Mouse (Mus musculus): ENCODE results near the gene Tax1bp3. TPM values are rescaled to one million over a fixed set of nuclear protein-coding genes. Genes with fewer than 3 reads are reported as not detected.

Gene Tax1bp3
- polyA plus RNA-seq, 2 experiments, result 10.8 to 25.8 TPM

- Histone ChIP-seq H3K9me3 (ENCODE audit: control insufficient read depth, low read length) (no peaks in the 10 kb centered on the region), H3K27me3 (ENCODE audit: control insufficient read depth, insufficient read depth, low read length) (no peaks in the 10 kb centered on the region), H3K27ac (no peak overlapping the region), H3K4me1 (replicated peaks; ENCODE audit: control insufficient read depth in 2 of 2, insufficient read depth in 2 of 2, low read length in 1 of 2) (no peaks in the 10 kb centered on the region), H3K9ac (replicated peaks) (no peak overlapping the region), H3K4me3 (ENCODE audit: insufficient read depth in 1 of 2, low read depth in 2 of 2, low read length in 2 of 2) (no peak overlapping the region), H3K36me3 (replicated peaks; ENCODE audit: control insufficient read depth, insufficient read depth, low read depth) (no peaks in the 10 kb centered on the region), H3K4me2 (ENCODE audit: low read depth) (no peak overlapping the region)
- DNase-seq (ENCODE audit: low read depth in 3 of 3, low spot score in 3 of 3), result no peak
- no peak for ATAC-seq (ENCODE audit: insufficient read depth)
- no peak for TF ChIP-seq CTCF (IDR thresholded peaks at IDR 0.05; ENCODE audit: low read depth)
- no peak for TF ChIP-seq EP300 (IDR thresholded peaks at IDR 0.05; ENCODE audit: low read depth)
- 45% methylated on average over 7 of the region's 7 CpGs for WGBS (ENCODE audit: insufficient replicate concordance)
These were observed 29.9 kb upstream of the Tax1bp3 start for GRCm38 (mm10) chr11:73146975-73147365.

GRCm38 (mm10) chr11:73148209-73148608, 28.7 kb upstream of the Tax1bp3 start:
- ATAC-seq (ENCODE audit: insufficient read depth) (no peak), DNase-seq (ENCODE audit: low read depth in 3 of 3, low spot score in 3 of 3) (no peak)
- no peak for TF ChIP-seq CTCF (IDR thresholded peaks at IDR 0.05; ENCODE audit: low read depth)
- no peak for TF ChIP-seq EP300 (IDR thresholded peaks at IDR 0.05; ENCODE audit: low read depth)
- Histone ChIP-seq H3K9ac (replicated peaks) (no peak overlapping the region), H3K27me3 (ENCODE audit: control insufficient read depth, insufficient read depth, low read length) (no peaks in the 10 kb centered on the region), H3K4me3 (ENCODE audit: insufficient read depth in 1 of 2, low read depth in 2 of 2, low read length in 2 of 2) (no peak overlapping the region), H3K4me2 (ENCODE audit: low read depth) (no peak overlapping the region), H3K4me1 (replicated peaks; ENCODE audit: control insufficient read depth in 2 of 2, insufficient read depth in 2 of 2, low read length in 1 of 2) (no peaks in the 10 kb centered on the region), H3K36me3 (replicated peaks; ENCODE audit: control insufficient read depth, insufficient read depth, low read depth) (no peaks in the 10 kb centered on the region), H3K27ac (no peak overlapping the region), H3K9me3 (ENCODE audit: control insufficient read depth, low read length) (no peaks in the 10 kb centered on the region)
- 68% methylated on average over 9 of the region's 9 CpGs for WGBS (ENCODE audit: insufficient replicate concordance)

- ATAC-seq (ENCODE audit: insufficient read depth) (no peak), DNase-seq (ENCODE audit: low read depth in 3 of 3, low spot score in 3 of 3) (no peak)
- no peak overlapping the region for H3K4me2 ChIP-seq (ENCODE audit: low read depth)
- 54% methylated on average over 6 of the region's 6 CpGs for WGBS (ENCODE audit: insufficient replicate concordance)
- no peak overlapping the region for H3K27ac ChIP-seq
- no peak overlapping the region for H3K9ac ChIP-seq (replicated peaks)
- H3K4me1 ChIP-seq (replicated peaks; ENCODE audit: control insufficient read depth in 2 of 2, insufficient read depth in 2 of 2, low read length in 1 of 2), result no peaks in the 10 kb centered on the region
- no peak overlapping the region for H3K4me3 ChIP-seq (ENCODE audit: insufficient read depth in 1 of 2, low read depth in 2 of 2, low read length in 2 of 2)
- no peaks in the 10 kb centered on the region for H3K9me3 ChIP-seq (ENCODE audit: control insufficient read depth, low read length)
- TF ChIP-seq EP300 (IDR thresholded peaks at IDR 0.05; ENCODE audit: low read depth) (no peak), CTCF (IDR thresholded peaks at IDR 0.05; ENCODE audit: low read depth) (no peak)
- H3K36me3 ChIP-seq (replicated peaks; ENCODE audit: control insufficient read depth, insufficient read depth, low read depth), result no peaks in the 10 kb centered on the region
- H3K27me3 ChIP-seq (ENCODE audit: control insufficient read depth, insufficient read depth, low read length), result peaks cover 9% of the 10 kb centered on the region
These were observed 21.8 kb upstream of the Tax1bp3 start for GRCm38 (mm10) chr11:73155071-73155470.

GRCm38 (mm10) chr11:73159957-73160810, 16.7 kb upstream of the Tax1bp3 start, which contains the start of gene P2rx5:
TSS of gene P2rx5 (plus strand) at chr11:73160421.
- H3K27ac ChIP-seq, result no peak within 1 kb of the TSS
- ATAC-seq (ENCODE audit: insufficient read depth), result peak; percentile 37; the same call in 1 of the 2 replicates

GRCm38 (mm10) chr11:73160811-73161200, 16.1 kb upstream of the Tax1bp3 start:
- 25% methylated on average over 6 of the region's 6 CpGs for WGBS (ENCODE audit: insufficient replicate concordance)
- 0 out of 2 replicates have a peak, but pooled peaks have one; percentile 3 for ATAC-seq (ENCODE audit: insufficient read depth)

More at GRCm38 (mm10) chr11:73159957-73160810, 16.7 kb upstream of the Tax1bp3 start, which contains the start of gene P2rx5:
- peaks cover 19% of the 10 kb centered on the region for H3K27me3 ChIP-seq (ENCODE audit: control insufficient read depth, insufficient read depth, low read length)
- H3K9me3 ChIP-seq (ENCODE audit: control insufficient read depth, low read length), result no peaks in the 10 kb centered on the region
- WGBS (ENCODE audit: insufficient replicate concordance), result 3% methylated on average over 49 of the region's 49 CpGs
- DNase-seq (ENCODE audit: low read depth in 3 of 3, low spot score in 3 of 3), result no peak
- no peak within 1 kb of the TSS for H3K9ac ChIP-seq (replicated peaks)
- peaks cover 0 to 2% of the 10 kb centered on the region in 2 experiments; a peak in 1 of 4 replicates for H3K4me1 ChIP-seq (replicated peaks; ENCODE audit: control insufficient read depth in 2 of 2, insufficient read depth in 2 of 2, low read length in 1 of 2)
- no peaks in the 10 kb centered on the region for H3K36me3 ChIP-seq (replicated peaks; ENCODE audit: control insufficient read depth, insufficient read depth, low read depth)
- no peak for TF ChIP-seq CTCF (IDR thresholded peaks at IDR 0.05; ENCODE audit: low read depth)
- TF ChIP-seq EP300 (IDR thresholded peaks at IDR 0.05; ENCODE audit: low read depth), result no peak
- peak within 1 kb of the TSS; percentile 17 to 38; a peak in 3 of 4 replicates for H3K4me3 ChIP-seq (ENCODE audit: insufficient read depth in 1 of 2, low read depth in 2 of 2, low read length in 2 of 2)
- peak within 1 kb of the TSS; percentile 57 for H3K4me2 ChIP-seq (ENCODE audit: low read depth)

More at GRCm38 (mm10) chr11:73160811-73161200, 16.1 kb upstream of the Tax1bp3 start:
- Histone ChIP-seq H3K27me3 (ENCODE audit: control insufficient read depth, insufficient read depth, low read length) (peaks cover 19% of the 10 kb centered on the region), H3K36me3 (replicated peaks; ENCODE audit: control insufficient read depth, insufficient read depth, low read depth) (no peaks in the 10 kb centered on the region), H3K4me1 (replicated peaks; ENCODE audit: control insufficient read depth in 2 of 2, insufficient read depth in 2 of 2, low read length in 1 of 2) (peaks cover 0 to 2% of the 10 kb centered on the region in 2 experiments; a peak in 1 of 4 replicates), H3K9me3 (ENCODE audit: control insufficient read depth, low read length) (no peaks in the 10 kb centered on the region), H3K9ac (replicated peaks) (no peak overlapping the region), H3K4me3 (ENCODE audit: insufficient read depth in 1 of 2, low read depth in 2 of 2, low read length in 2 of 2) (0 out of 4 replicates have a peak overlapping the region, but pooled peaks of 1 of the 2 experiments have one; percentile 13), H3K27ac (no peak overlapping the region), H3K4me2 (ENCODE audit: low read depth) (peak overlapping the region; percentile 57)
- no peak for DNase-seq (ENCODE audit: low read depth in 3 of 3, low spot score in 3 of 3)
- no peak for TF ChIP-seq EP300 (IDR thresholded peaks at IDR 0.05; ENCODE audit: low read depth)
- TF ChIP-seq CTCF (IDR thresholded peaks at IDR 0.05; ENCODE audit: low read depth), result no peak
